Mouse (Mus musculus) CH12F3 (cell line): ENCODE data around the gene Odf2l.

ENCODE experiments used
- in situ Hi-C: fragments of 300-500 bp; cut with MboI; formaldehyde crosslinking; loops from 2 replicates; pipeline ENCODE4 v1.14.3; 2020; ENCODE audit warnings: low sequenced_read_pairs

The Odf2l gene

GRCm38 (mm10) chr3:145198050-145198449 lies 79.7 kb downstream of the Odf2l start:
- in situ Hi-C loops: no loop called here
